Mouse (Mus musculus) spleen, embryonic (tissue): ENCODE measurements around the gene Tmprss2.
"Not testable (repeated sequence)": the region's sequence is repeated elsewhere in the genome, so short reads cannot be mapped to it uniquely, and the experiment has no call there.

Experiments
- CTCF ChIA-PET: fragments of 350-600 bp; sonication (Branson Sonifier 250); formaldehyde crosslinking; loops from one replicate; lab custom pipeline; 2022; lab: Charles Lee

The Tmprss2 gene

GRCm38 (mm10) chr16:97593057-97593456 lies 17.9 kb downstream of the Tmprss2 start:
- CTCF ChIA-PET = no interaction called here

- CTCF ChIA-PET = interaction anchor here (1.3 kb wide), 1 partner anchor 69 kb away, joined by 3 read pairs; no protein-coding TSS in a partner anchor
Observed at GRCm38 (mm10) chr16:97591512-97591911, 19.5 kb downstream of the Tmprss2 start.

GRCm38 (mm10) chr16:97582876-97583275 lies 28.1 kb downstream of the Tmprss2 start:
- CTCF ChIA-PET = not testable (repeated sequence)

GRCm38 (mm10) chr16:97569426-97569825 lies 41.6 kb downstream of the Tmprss2 start:
- CTCF ChIA-PET = no interaction called here

GRCm38 (mm10) chr16:97568662-97569061 lies 42.3 kb downstream of the Tmprss2 start:
- CTCF ChIA-PET = no interaction called here

GRCm38 (mm10) chr16:97544340-97544739 lies 66.7 kb downstream of the Tmprss2 start:
- CTCF ChIA-PET = no interaction called here

- CTCF ChIA-PET = no interaction called here
Observed at GRCm38 (mm10) chr16:97536859-97537258, 74.1 kb downstream of the Tmprss2 start.

- CTCF ChIA-PET = no interaction called here
Observed at GRCm38 (mm10) chr16:97535808-97536413, 75.1 kb downstream of the Tmprss2 start.

- CTCF ChIA-PET = no interaction called here
Observed at GRCm38 (mm10) chr16:97534876-97535461, 76.0 kb downstream of the Tmprss2 start.

GRCm38 (mm10) chr16:97534448-97534847 lies 76.5 kb downstream of the Tmprss2 start:
- CTCF ChIA-PET = no interaction called here

- CTCF ChIA-PET = no interaction called here
Observed at GRCm38 (mm10) chr16:97533751-97534150, 77.2 kb downstream of the Tmprss2 start.

GRCm38 (mm10) chr16:97533126-97533525 lies 77.9 kb downstream of the Tmprss2 start:
- CTCF ChIA-PET = no interaction called here

- CTCF ChIA-PET = no interaction called here
Observed at GRCm38 (mm10) chr16:97529241-97529640, 81.8 kb downstream of the Tmprss2 start.

- CTCF ChIA-PET = interaction anchor here (1.0 kb wide), 1 partner anchor 69 kb away, joined by 3 read pairs; no protein-coding TSS in a partner anchor
Observed at GRCm38 (mm10) chr16:97523024-97523423, 88.0 kb downstream of the Tmprss2 start.

- CTCF ChIA-PET = no interaction called here
Observed at GRCm38 (mm10) chr16:97521983-97522382, 89.0 kb downstream of the Tmprss2 start.

GRCm38 (mm10) chr16:97516341-97516740 lies 94.7 kb downstream of the Tmprss2 start:
- CTCF ChIA-PET = no interaction called here
